Mouse (Mus musculus) macrophage (primary cell): ENCODE data around the gene Trmt6. TPM values are rescaled to one million over a fixed set of nuclear protein-coding genes. Genes with fewer than 3 reads are reported as not detected.

ENCODE experiments used
- H3K27ac ChIP-seq: fragments of 350-480 bp; formaldehyde crosslinking; 2 replicates; pipeline ENCODE4 v1.9.0; 2021
- H3K36me3 ChIP-seq: fragments of 350-480 bp; formaldehyde crosslinking; 2 replicates; pipeline ENCODE4 v1.9.0; 2021; ENCODE audit errors: inconsistent target
- H3K4me3 ChIP-seq: fragments of 350-480 bp; formaldehyde crosslinking; 2 replicates; pipeline ENCODE4 v1.9.0; 2021; ENCODE audit errors: inconsistent target
- H3K79me2 ChIP-seq: fragments of 350-480 bp; formaldehyde crosslinking; 2 replicates; pipeline ENCODE4 v1.9.0; 2021; ENCODE audit errors: inconsistent target
- WGBS: methylation state at CpG from one replicate; pipeline ENCODE4 v1.1.7; 2026; ENCODE audit warnings: inconsistent platforms; ENCODE audit not compliant: missing documents; 5-methylcytosine and 5-hydroxymethylcytosine counted together
- polyA plus RNA-seq: library from polyadenylated mRNA; stranded (reverse); fragments of 250-400 nt; gene quantifications from 3 replicates; pipeline ENCODE4 v1.2.4, GENCODE M21; 2018; ENCODE audit warnings: inconsistent platforms

Gene Trmt6
- polyA plus RNA-seq, 1 experiment from 2014 or later: 25.2 TPM

- 82% methylated on average over 6 of the region's 6 CpGs for WGBS
Measured at GRCm38 (mm10) chr2:132784039-132784438, 31.8 kb downstream of the Trmt6 start.

DNA sequence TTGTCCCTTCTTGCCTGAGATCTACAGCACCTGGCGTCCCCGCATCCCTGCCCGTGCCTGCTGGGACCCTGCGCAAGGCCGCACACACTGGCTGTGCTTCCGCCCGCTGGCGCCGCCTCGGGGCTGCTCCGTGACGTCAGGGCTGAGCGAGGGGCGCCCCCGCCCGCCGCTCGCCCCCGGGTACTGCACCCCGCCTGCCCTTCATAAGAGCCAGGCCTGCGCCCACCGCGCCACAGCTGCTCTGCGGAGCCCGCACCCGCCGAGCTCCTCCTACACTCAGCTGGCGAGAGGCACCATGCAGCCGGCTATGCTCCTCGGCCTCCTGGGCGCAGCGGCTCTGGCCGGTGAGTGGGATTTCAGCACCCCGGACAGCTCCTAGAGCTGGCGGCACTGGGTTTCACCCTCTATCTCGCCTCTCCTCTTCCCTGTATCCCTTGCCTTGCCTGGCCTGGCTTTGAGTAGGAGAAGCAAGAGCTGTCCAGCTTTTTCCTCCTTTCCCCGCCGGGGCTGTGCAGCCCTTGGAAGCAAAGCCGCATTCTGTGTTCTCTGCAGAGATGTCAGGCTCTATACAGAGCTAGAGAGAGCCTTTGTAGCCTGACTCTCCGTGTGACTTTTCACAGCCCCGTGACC lies 34.3 kb downstream of the Trmt6 start:
- H3K79me2 ChIP-seq: no peaks in the 10 kb centered on the region
- H3K36me3 ChIP-seq: no peaks in the 10 kb centered on the region
- WGBS: 4% methylated on average over 38 of the region's 41 CpGs
- no peak overlapping the region for H3K4me3 ChIP-seq
- H3K27ac ChIP-seq: no peak overlapping the region

More at GRCm38 (mm10) chr2:132784039-132784438, 31.8 kb downstream of the Trmt6 start:
- Histone ChIP-seq H3K36me3 (no peaks in the 10 kb centered on the region), H3K79me2 (no peaks in the 10 kb centered on the region), H3K27ac (no peak overlapping the region), H3K4me3 (no peak overlapping the region)

GRCm38 (mm10) chr2:132780978-132781377 lies 34.9 kb downstream of the Trmt6 start, which contains the start of gene Chgb:
Chgb (plus strand) TSS chr2:132781278.
- Histone ChIP-seq H3K36me3 (no peaks in the 10 kb centered on the region), H3K79me2 (no peaks in the 10 kb centered on the region), H3K27ac (no peak within 1 kb of the TSS), H3K4me3 (no peak within 1 kb of the TSS)
- 27% methylated on average over 4 of the region's 4 CpGs for WGBS

GRCm38 (mm10) chr2:132770822-132771221 lies 45.0 kb downstream of the Trmt6 start:
- Histone ChIP-seq H3K79me2 (no peaks in the 10 kb centered on the region), H3K27ac (no peak overlapping the region), H3K4me3 (no peak overlapping the region), H3K36me3 (no peaks in the 10 kb centered on the region)
- WGBS: 87% methylated on average over 1 of the region's 1 CpGs

- WGBS: 91% methylated on average over 5 of the region's 5 CpGs
- Histone ChIP-seq H3K4me3 (no peak overlapping the region), H3K36me3 (no peaks in the 10 kb centered on the region), H3K79me2 (no peaks in the 10 kb centered on the region), H3K27ac (no peak overlapping the region)
Measured at GRCm38 (mm10) chr2:132757911-132758310, 57.9 kb downstream of the Trmt6 start.

Other genes starting within 250 kb of the Trmt6 start
- 32.8 to 48.7 TPM (median 39.6 TPM) in 3 replicates for gene Gpcpd1, start 228.3 kb downstream of the Trmt6 start, polyA plus RNA-seq
- 6.5 to 11.1 TPM (median 6.9 TPM) in 3 replicates for gene Shld1, start 129.1 kb downstream of the Trmt6 start, polyA plus RNA-seq
- 0.07 to 0.11 TPM in 2 of 3 replicates, not detected in the other for gene Chgb, start 34.8 kb downstream of the Trmt6 start, polyA plus RNA-seq
- 0.82 to 5.8 TPM (median 1.5 TPM) in 3 replicates for gene Mcm8, start 86 bp upstream of the Trmt6 start, polyA plus RNA-seq
- gene Crls1, start 30.6 kb upstream of the Trmt6 start, polyA plus RNA-seq: 16.5 to 24.2 TPM (median 20.4 TPM) in 3 replicates
- gene Lrrn4, start 64.8 kb upstream of the Trmt6 start, polyA plus RNA-seq: not detected in 3 replicates
- gene Fermt1, start 129.9 kb upstream of the Trmt6 start, polyA plus RNA-seq: not detected in 3 replicates